Mouse (Mus musculus): ENCODE results near the gene Angptl2. TPM values are rescaled to one million over a fixed set of nuclear protein-coding genes. Genes with fewer than 3 reads are reported as not detected.

The Angptl2 gene
- polyA plus RNA-seq, 1 experiment from 2014 or later: 37.3 TPM

DNA sequence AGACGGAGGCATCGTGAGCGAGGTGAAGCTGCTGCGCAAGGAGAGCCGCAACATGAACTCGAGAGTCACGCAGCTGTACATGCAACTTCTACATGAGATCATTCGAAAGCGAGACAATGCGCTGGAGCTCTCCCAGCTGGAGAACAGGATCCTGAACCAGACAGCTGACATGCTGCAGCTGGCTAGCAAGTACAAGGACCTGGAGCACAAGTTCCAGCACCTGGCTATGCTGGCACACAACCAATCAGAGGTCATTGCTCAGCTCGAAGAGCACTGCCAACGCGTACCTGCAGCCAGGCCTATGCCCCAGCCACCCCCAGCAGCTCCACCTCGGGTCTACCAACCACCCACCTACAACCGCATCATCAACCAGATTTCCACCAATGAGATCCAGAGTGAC is 12.7 kb downstream of the Angptl2 start:
- Histone ChIP-seq H3K9me3 (ENCODE audit: control insufficient read depth, low read length) (no peaks in the 10 kb centered on the region), H3K9ac (ENCODE audit: low read length) (no peak overlapping the region), H3K4me3 (ENCODE audit: low read depth, low read length) (no peak overlapping the region), H3K4me1 (replicated peaks; ENCODE audit: control insufficient read depth, insufficient read depth) (no peaks in the 10 kb centered on the region), H3K36me3 (ENCODE audit: control insufficient read depth, insufficient read depth, low read length) (no peaks in the 10 kb centered on the region; the same call in 1 of the 2 replicates), H3K4me2 (replicated peaks; ENCODE audit: low read depth) (no peak overlapping the region), H3K27me3 (ENCODE audit: control insufficient read depth, insufficient read depth, low read length) (no peaks in the 10 kb centered on the region), H3K27ac (replicated peaks) (no peak overlapping the region)
- no peak for DNase-seq (ENCODE audit: low spot score)
- 73% methylated on average over 15 of the region's 15 CpGs for WGBS
- TF ChIP-seq EP300 (optimal IDR thresholded peaks at IDR 0.05): no peak
- TF ChIP-seq CTCF (IDR thresholded peaks at IDR 0.05; ENCODE audit: low read depth): no peak
- no peak for ATAC-seq (ENCODE audit: low FRiP score, low TSS enrichment)

DNA sequence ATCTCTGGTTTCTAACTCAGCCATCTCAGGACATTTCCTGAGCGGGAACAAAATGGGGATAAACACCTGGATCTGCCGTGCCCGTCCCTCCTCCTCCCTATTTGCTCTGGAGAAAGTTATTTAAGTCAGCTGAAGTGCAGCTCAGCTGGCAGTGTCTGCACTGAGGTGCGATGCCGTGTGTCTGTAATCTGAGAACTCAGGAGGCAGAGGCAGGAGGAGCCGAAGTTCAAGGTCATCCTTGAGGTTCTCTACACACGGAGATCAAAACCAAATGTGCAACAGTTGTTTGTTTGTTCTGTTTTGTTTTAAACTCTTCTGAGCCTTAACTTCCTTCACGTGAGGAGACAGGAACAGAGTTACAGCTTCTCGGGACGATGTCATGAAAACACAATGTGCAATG is 14.8 kb downstream of the Angptl2 start:
- Histone ChIP-seq H3K4me2 (replicated peaks; ENCODE audit: low read depth) (no peak overlapping the region), H3K36me3 (ENCODE audit: control insufficient read depth, insufficient read depth, low read length) (no peaks in the 10 kb centered on the region; the same call in 1 of the 2 replicates), H3K27ac (replicated peaks) (no peak overlapping the region), H3K4me1 (replicated peaks; ENCODE audit: control insufficient read depth, insufficient read depth) (no peaks in the 10 kb centered on the region), H3K9me3 (ENCODE audit: control insufficient read depth, low read length) (no peaks in the 10 kb centered on the region), H3K9ac (ENCODE audit: low read length) (no peak overlapping the region), H3K4me3 (ENCODE audit: low read depth, low read length) (no peak overlapping the region), H3K27me3 (ENCODE audit: control insufficient read depth, insufficient read depth, low read length) (no peaks in the 10 kb centered on the region)
- ATAC-seq (ENCODE audit: low FRiP score, low TSS enrichment) (no peak), DNase-seq (ENCODE audit: low spot score) (no peak)
- TF ChIP-seq CTCF (IDR thresholded peaks at IDR 0.05; ENCODE audit: low read depth): no peak
- no peak for TF ChIP-seq EP300 (optimal IDR thresholded peaks at IDR 0.05)
- WGBS: 58% methylated on average over 10 of the region's 10 CpGs

DNA sequence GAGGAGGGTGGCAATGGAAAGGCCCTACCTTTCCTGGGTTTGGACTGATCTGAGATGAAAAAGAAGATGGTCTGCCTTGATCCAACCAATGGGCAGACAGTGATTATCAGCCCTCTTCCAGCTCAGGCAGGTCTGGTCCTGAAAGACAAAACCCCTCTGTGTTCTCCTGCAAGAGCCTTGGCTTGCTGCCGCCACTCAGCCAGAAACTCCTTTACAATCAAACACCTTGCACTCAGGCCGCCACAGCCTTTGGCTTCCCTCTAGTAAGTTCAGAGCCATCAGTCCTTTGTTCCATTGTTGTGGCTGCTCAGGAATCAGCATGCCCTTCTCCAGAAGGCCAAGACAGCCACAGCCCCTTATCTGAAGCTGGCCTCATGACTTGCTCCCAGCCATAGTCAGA is 15.9 kb downstream of the Angptl2 start:
- no peak overlapping the region for H3K4me3 ChIP-seq (ENCODE audit: low read depth, low read length)
- 65% methylated on average over 2 of the region's 2 CpGs for WGBS
- no peaks in the 10 kb centered on the region for H3K9me3 ChIP-seq (ENCODE audit: control insufficient read depth, low read length)
- no peak overlapping the region for H3K27ac ChIP-seq (replicated peaks)
- no peaks in the 10 kb centered on the region for H3K27me3 ChIP-seq (ENCODE audit: control insufficient read depth, insufficient read depth, low read length)
- no peak overlapping the region for H3K4me2 ChIP-seq (replicated peaks; ENCODE audit: low read depth)
- no peaks in the 10 kb centered on the region; the same call in 1 of the 2 replicates for H3K36me3 ChIP-seq (ENCODE audit: control insufficient read depth, insufficient read depth, low read length)
- H3K4me1 ChIP-seq (replicated peaks; ENCODE audit: control insufficient read depth, insufficient read depth): no peaks in the 10 kb centered on the region
- ATAC-seq (ENCODE audit: low FRiP score, low TSS enrichment): no peak
- DNase-seq (ENCODE audit: low spot score): no peak
- TF ChIP-seq CTCF (IDR thresholded peaks at IDR 0.05; ENCODE audit: low read depth): no peak
- TF ChIP-seq EP300 (optimal IDR thresholded peaks at IDR 0.05): no peak
- H3K9ac ChIP-seq (ENCODE audit: low read length): no peak overlapping the region

DNA sequence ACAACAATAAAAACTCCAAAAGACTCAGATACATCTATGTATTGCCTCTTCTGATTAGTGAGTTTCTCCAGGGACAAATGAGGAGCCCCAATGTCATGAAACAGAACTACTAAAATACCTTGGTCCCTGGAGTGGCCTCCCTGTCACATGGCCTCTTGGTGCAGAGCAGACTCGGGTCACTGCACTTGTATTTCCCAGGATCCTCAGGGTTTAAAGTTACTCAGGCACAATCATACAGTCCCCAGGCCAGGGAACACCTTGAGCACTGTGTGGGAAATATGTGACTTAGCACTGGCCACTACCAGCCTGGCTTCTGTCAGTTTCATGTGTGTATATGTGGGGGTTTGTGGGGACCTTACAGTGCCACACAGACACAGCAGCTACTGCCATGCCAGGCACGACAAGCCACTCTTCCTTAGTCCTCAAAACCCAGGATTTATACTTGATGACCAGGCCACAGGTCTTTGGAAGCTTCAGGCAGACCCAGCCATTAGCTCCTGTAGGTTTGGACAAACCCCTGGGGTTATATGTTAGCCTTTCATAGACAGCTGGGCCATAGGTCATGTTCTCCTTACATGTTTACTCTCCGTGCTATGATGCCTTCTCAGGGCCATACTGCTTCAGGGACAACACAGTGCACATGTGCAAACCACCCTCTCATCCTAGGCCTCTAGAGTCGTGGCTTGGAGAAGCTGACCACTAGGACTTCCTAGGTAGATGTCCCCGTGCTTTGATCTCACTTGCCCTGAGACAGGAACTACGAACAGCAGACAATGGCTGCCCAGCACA is 17.1 kb downstream of the Angptl2 start:
- no peak for DNase-seq (ENCODE audit: low spot score)
- Histone ChIP-seq H3K36me3 (ENCODE audit: control insufficient read depth, insufficient read depth, low read length) (no peaks in the 10 kb centered on the region; the same call in 1 of the 2 replicates), H3K4me2 (replicated peaks; ENCODE audit: low read depth) (no peak overlapping the region), H3K27me3 (ENCODE audit: control insufficient read depth, insufficient read depth, low read length) (no peaks in the 10 kb centered on the region), H3K4me3 (ENCODE audit: low read depth, low read length) (no peak overlapping the region), H3K4me1 (replicated peaks; ENCODE audit: control insufficient read depth, insufficient read depth) (no peaks in the 10 kb centered on the region), H3K27ac (replicated peaks) (no peak overlapping the region), H3K9ac (ENCODE audit: low read length) (no peak overlapping the region), H3K9me3 (ENCODE audit: control insufficient read depth, low read length) (no peaks in the 10 kb centered on the region)
- TF ChIP-seq CTCF (IDR thresholded peaks at IDR 0.05; ENCODE audit: low read depth) (no peak), EP300 (optimal IDR thresholded peaks at IDR 0.05) (no peak)
- 78% methylated on average over 6 of the region's 6 CpGs for WGBS
- no peak for ATAC-seq (ENCODE audit: low FRiP score, low TSS enrichment)

GRCm38 (mm10) chr2:33233856-33234255 is 18.0 kb downstream of the Angptl2 start:
- Histone ChIP-seq H3K4me1 (replicated peaks; ENCODE audit: control insufficient read depth, insufficient read depth) (no peaks in the 10 kb centered on the region), H3K27me3 (ENCODE audit: control insufficient read depth, insufficient read depth, low read length) (no peaks in the 10 kb centered on the region), H3K4me2 (replicated peaks; ENCODE audit: low read depth) (no peak overlapping the region), H3K9me3 (ENCODE audit: control insufficient read depth, low read length) (no peaks in the 10 kb centered on the region), H3K27ac (replicated peaks) (no peak overlapping the region), H3K4me3 (ENCODE audit: low read depth, low read length) (no peak overlapping the region), H3K36me3 (ENCODE audit: control insufficient read depth, insufficient read depth, low read length) (no peaks in the 10 kb centered on the region; the same call in 1 of the 2 replicates), H3K9ac (ENCODE audit: low read length) (no peak overlapping the region)
- DNase-seq (ENCODE audit: low spot score) (no peak), ATAC-seq (ENCODE audit: low FRiP score, low TSS enrichment) (no peak)
- WGBS: 79% methylated on average over 5 of the region's 5 CpGs
- no peak for TF ChIP-seq CTCF (IDR thresholded peaks at IDR 0.05; ENCODE audit: low read depth)
- TF ChIP-seq EP300 (optimal IDR thresholded peaks at IDR 0.05): no peak

DNA sequence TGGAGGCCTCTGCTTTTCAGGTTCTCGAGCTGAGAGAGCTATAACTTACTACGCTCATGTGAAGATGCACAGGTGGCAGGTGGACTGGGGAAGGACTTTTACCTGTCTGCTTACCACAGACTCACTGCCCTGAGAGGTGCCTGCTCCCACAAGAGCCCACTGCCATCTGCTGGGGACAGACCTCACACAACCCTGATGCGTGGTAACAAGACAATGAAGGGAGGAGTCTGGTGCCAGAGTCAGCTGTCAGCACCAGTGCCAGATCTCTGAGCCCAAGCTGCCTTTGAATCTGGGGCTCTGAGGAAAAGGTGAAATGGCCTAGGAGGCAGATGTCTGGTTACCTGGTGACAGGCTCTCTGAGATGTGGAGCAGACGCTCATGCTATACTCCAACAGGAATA is 19.0 kb downstream of the Angptl2 start:
- H3K9ac ChIP-seq (ENCODE audit: low read length): no peak overlapping the region
- no peaks in the 10 kb centered on the region for H3K27me3 ChIP-seq (ENCODE audit: control insufficient read depth, insufficient read depth, low read length)
- TF ChIP-seq CTCF (IDR thresholded peaks at IDR 0.05; ENCODE audit: low read depth): peak; percentile 48
- no peak for TF ChIP-seq EP300 (optimal IDR thresholded peaks at IDR 0.05)
- no peak overlapping the region for H3K4me3 ChIP-seq (ENCODE audit: low read depth, low read length)
- H3K36me3 ChIP-seq (ENCODE audit: control insufficient read depth, insufficient read depth, low read length): no peaks in the 10 kb centered on the region; the same call in 1 of the 2 replicates
- ATAC-seq (ENCODE audit: low FRiP score, low TSS enrichment) (no peak), DNase-seq (ENCODE audit: low spot score) (no peak)
- no peaks in the 10 kb centered on the region for H3K4me1 ChIP-seq (replicated peaks; ENCODE audit: control insufficient read depth, insufficient read depth)
- 82% methylated on average over 4 of the region's 4 CpGs for WGBS
- no peak overlapping the region for H3K27ac ChIP-seq (replicated peaks)
- H3K9me3 ChIP-seq (ENCODE audit: control insufficient read depth, low read length): no peaks in the 10 kb centered on the region
- no peak overlapping the region for H3K4me2 ChIP-seq (replicated peaks; ENCODE audit: low read depth)
